Mouse (Mus musculus) kidney, adult 2 months (tissue): ENCODE measurements around the gene Cirbp.

Experiments
- CTCF ChIP-seq: fragments of 200-500 bp; conservative IDR thresholded peaks from 2 replicates; pipeline ENCODE4 v1.5.1; 2011; ENCODE audit warnings: low read depth, mild to moderate bottlenecking, control low read depth, low read length, moderate library complexity, mixed read lengths; ENCODE audit not compliant: insufficient read depth, insufficient read length
- POLR2A ChIP-seq: fragments of 200-500 bp; IDR thresholded peaks from one replicate; pipeline ENCODE4 v1.6.1; 2011; ENCODE audit warnings: low read depth, low read length, control low read depth

DNA sequence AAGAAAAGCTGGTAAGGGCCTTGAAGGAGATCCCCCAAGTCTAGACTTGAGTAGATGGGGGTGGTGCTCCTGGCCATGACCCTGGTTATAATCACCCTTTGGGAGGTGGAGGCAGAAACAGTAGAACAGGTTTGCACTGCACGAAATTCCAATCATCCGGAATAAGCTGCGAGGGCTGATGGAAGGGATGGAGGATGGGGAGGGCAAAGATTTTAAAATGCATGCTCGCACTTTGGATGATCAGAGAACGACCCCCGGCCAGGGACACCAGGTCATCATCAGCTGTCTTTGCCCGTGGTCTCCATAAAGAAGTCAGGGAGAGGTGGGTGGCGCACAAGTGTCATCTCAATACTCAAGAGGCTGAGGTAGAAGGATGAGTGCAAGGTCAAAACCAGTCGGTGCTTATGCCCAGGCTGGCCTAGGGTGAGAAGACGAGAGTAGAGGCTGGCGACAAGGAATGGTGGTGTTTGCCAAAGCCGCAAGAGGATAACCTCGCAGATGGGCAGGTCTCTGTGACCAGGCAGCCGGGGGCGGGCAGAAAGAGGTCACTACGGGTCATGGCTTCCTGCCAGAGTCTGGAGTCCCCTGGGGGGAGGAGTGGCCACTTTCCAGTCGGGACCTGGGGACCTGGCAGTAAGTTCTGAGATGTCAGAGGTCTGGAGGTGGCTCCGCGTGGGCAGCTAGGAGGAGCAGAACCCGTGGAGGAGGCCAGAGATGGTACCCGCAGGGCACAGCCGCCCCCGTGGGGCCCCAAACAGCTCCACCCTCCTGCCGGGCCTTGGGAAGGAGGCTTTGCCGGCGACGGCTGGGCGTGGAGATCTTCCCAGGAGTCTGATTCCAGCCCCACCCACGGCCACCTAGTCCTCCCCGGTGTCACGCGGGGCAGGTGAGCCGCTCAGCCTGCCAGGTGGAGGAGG, 5.1 kb upstream of the Cirbp start:
- no peak for TF ChIP-seq CTCF
- no peak for TF ChIP-seq POLR2A
